Mouse (Mus musculus): Measurements from ENCODE around the gene Mtf1.

The Mtf1 gene

DNA sequence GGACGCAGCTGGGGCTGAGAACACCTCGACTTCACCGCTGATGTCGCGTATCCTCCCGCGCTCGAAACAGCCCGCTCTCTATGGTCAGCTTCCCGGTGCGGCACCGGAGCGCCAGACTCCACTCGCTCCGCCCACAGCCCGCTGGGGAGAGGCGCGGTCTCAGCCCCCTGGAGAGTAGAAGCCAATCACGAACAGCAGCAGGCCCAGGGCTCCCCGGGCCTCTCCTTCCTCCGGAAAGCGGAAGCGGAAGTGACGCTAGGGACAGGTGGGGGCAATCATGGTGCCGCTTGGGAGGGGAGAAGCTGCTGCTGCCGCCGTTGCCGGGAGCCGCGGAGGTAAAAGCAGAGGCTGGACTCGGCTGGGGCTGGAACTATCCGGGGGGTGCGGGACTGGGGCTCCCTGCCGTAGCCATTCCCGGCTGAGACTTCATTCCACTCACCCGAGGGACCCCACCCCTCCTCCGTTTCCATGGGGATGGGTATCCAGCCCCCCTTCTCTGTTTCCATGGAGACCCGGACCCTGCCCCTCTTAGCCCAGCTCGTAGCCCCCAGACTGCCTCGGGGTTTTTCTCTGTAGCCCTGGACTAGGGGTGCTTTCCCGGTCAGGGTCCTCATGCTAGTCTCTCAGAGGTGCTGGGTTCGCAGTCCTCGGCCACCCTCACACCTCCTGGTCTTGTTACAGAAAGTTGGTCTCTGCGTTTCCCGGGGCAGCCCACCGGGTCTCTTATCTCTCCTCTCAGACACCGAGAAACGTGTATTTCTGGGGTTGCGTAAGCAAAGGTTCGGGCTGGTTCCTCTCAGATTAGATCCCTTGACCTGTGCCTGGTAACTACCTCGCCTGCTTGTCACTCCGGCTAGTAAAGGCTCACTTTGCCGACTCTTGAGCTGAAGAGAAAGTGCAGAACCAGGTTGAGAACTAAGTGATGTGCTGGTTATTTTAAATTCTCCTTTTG lies 681 bp downstream of the Mtf1 start:
- DNase-seq (ENCODE audit: low spot score): peak; percentile 98

- DNase-seq (ENCODE audit: low spot score): no peak
Measured at GRCm38 (mm10) chr4:124803406-124803805, 1.5 kb downstream of the Mtf1 start.

DNA sequence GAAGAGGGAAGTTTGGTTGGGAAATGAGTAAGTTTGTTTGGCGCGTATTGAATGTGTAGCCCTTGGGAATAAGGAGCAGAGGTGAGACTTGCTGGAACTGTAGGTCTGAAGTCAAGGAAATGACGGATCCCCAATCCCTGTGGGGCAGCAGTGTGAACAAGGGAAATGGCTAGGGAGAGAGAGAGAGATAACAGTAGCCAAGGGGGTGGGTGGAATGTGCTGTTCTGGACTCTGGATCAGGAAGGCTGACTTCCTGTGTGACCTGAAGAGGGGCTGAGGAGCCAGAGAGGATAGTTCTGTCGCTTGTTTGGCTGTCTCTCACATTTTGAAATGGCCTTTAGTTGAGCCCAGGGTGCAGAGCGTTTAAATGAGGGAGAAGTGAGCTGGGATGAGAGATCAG lies 6.6 kb downstream of the Mtf1 start:
- no peak for DNase-seq (ENCODE audit: low spot score)

DNA sequence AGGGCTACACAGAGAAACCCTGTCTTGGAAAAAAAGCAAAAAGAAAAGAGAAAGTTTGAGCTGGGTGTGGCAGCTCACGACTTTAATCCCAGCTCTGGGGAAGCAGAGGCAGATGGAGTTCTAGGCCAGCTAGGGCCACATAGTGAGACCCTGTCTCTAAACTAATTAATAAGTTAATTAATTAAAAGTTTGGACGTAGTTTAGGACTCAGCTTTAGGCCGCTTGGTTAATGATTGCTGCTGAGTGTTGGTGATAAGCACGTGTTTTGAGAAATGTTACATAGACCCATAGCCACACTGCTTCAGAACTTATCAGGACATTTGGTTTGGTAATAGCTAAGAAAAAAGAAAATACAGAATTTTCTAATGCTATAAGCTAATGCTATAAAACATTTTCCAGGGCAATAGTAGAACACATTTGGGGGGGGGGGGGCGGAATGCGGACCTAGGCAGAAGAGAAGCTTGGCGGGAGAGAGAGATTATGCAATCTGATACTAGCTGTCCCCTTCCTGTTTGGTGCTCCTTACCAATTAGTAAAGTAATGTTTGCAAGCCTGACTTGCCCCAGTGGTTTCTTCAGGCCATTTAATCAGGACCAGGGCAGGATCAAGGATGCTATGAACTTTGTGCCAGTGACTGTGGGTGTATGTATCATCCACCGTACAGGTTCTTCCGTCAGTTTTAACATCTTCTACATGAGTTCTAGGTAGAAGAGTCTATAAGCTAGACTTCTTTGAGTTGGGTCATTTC lies 7.4 kb downstream of the Mtf1 start:
- no peak for DNase-seq (ENCODE audit: low spot score)

DNA sequence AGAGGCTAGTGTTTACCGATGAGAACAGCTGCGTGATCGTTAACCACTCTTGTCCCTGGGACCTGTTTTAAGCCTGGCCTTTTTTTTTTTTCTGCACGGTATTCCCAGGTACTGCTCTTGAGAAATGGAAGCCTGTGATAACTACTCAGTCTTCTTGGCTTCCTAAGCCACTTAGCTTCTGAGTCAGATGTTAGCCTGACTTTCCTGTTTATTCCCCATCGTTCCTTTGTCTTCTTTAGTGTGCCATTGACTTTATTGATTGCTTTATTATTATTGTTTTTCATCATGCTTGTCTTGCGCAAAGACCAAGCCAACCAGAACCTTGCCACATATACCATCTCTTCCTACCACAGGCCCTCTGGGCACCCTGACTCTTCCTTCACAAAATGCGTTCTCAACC lies 8.2 kb downstream of the Mtf1 start:
- DNase-seq (ENCODE audit: low spot score): no peak

- DNase-seq (ENCODE audit: low spot score): peak; percentile 2
Measured at GRCm38 (mm10) chr4:124811347-124811975, 9.6 kb downstream of the Mtf1 start.

GRCm38 (mm10) chr4:124815901-124816300 lies 14.0 kb downstream of the Mtf1 start:
- DNase-seq (ENCODE audit: low spot score): no peak

GRCm38 (mm10) chr4:124817803-124818202 lies 15.9 kb downstream of the Mtf1 start:
- DNase-seq (ENCODE audit: low spot score): peak; percentile 62

DNA sequence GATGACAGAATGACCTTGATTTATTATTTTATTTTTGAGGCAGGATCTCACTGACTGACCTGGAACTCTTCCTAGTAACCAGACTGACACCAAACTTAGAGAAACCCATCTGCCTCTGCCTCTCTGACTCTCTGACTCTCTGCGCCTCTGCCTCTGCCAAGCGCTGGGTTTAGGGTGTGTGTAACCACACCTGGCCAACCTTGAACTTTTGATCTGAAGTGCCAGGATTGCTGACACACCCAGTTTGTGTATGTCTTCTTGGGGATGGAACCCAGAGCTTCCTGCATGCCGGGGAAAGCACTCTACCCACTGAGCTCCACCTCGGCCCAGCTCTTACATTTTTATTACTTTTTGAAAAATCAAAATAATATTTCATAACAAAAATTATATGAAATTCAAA lies 16.9 kb downstream of the Mtf1 start:
- DNase-seq (ENCODE audit: low spot score): no peak

- DNase-seq (ENCODE audit: low spot score): no peak
Measured at GRCm38 (mm10) chr4:124824967-124825366, 23.1 kb downstream of the Mtf1 start.

DNA sequence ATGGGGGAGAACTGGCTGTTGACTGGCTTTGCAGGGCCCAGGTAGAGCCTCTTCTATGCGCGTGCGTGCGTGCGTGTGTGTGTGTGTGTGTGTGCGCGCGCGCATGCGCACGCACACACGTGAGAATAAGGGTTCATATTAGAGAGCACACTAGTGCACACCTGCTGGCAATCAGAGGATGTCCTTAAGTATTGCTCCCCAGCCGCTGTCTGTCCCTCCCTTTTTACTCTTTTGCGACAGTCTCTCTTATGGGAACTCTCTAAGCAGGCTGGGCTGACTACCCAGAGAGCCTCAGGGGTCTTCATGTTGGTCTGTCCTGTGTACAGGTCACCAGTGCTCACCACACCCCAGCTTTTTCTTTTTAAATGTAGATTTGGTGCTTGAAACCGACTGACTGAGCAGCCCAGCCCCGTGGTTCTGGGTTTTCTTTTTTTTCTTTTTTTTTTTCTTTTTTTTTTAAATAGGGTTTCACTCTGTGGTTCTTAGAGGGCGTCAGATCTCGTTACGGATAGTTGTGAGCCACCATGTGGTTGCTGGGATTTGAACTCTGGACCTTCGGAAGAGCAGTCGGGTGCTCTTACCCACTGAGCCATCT lies 23.6 kb downstream of the Mtf1 start:
- no peak for DNase-seq (ENCODE audit: low spot score)

GRCm38 (mm10) chr4:124829671-124830070 lies 27.8 kb downstream of the Mtf1 start:
- DNase-seq (ENCODE audit: low spot score): no peak

DNA sequence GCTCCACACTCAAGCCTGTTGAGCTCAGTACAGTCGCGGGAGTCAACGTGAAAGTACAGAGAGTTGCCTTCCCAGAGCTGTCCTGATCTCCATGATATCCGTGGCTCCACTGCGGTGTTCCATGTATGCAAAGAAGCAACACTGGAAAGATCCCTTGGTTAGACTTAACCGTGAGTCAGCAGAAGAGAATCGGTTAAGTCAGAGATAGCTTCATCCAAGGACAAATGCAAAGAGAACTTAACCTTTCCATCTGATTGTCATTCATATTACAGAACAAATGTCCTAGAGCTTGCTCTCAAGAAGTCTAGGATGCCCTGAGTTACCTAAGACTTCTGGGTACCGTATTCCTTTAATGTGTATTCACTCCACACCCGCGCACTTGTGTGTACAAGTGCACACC lies 30.9 kb downstream of the Mtf1 start:
- no peak for DNase-seq (ENCODE audit: low spot score)

- no peak for DNase-seq (ENCODE audit: low spot score)
Measured at GRCm38 (mm10) chr4:124838035-124838700, 36.3 kb downstream of the Mtf1 start.

DNA sequence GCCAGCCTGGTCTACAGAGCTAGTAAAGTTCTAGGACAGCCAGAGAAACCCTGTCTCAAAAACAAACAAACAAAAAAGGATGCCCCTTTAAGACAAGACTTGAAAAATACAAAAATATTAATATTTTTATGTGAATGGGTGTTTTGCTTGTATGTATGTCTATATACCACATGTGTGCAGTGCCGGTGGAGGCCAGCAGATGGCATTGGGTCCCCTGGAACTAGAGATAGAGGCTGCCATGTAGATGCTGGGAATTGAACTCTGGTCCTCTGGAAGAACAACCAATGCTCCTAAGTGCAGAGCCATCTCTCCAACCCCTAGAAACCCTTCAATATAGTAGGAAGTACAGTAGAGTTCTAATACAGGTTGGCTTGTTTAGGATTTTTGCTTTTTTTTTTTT lies 39.1 kb downstream of the Mtf1 start:
- no peak for DNase-seq (ENCODE audit: low spot score)

GRCm38 (mm10) chr4:124843493-124843892 lies 41.6 kb downstream of the Mtf1 start:
- peak; percentile 66 for DNase-seq (ENCODE audit: low spot score)

- DNase-seq (ENCODE audit: low spot score): peak; percentile 90
Measured at GRCm38 (mm10) chr4:124847573-124847972, 45.7 kb downstream of the Mtf1 start.

- peak; percentile 70 for DNase-seq (ENCODE audit: low spot score)
Measured at GRCm38 (mm10) chr4:124849631-124850260, 47.8 kb downstream of the Mtf1 start.

GRCm38 (mm10) chr4:124850261-124850913 lies 48.5 kb downstream of the Mtf1 start, which contains the start of gene Yrdc:
Gene Yrdc (plus strand): TSS chr4:124850679.
- DNase-seq (ENCODE audit: low spot score): peak; percentile 96

DNA sequence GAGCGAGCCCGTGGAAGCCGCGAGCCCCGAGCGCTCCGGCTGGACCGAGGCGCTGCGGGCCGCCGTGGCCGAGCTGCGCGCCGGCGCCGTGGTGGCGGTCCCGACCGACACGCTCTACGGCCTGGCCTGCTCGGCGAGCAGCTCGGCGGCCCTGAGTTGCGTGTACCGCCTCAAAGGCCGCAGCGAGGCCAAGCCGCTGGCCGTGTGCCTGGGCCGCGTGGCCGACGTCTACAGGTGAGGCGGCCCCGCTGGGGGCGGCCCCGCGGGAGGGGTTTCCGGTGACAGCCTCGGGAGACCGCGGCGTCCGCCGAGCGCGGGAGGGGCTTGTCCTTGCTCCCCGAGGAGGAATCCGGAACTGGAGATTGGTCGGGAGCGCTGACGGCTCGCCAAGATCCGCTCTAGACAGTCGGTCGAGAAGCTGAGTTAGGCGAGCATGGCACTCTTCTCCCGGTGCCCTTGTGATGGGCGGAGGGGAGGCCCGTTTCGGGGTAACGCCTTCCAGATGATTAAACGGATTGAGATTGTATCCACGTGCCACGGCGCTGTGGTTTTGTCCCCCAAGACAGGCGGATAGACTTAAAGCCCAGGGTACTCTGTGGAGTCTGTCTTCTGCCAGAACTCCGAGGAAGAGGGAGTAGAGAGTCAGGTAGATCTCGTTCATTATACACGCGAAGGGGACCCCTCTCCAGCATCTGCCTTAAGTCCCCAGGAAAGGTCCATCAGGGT lies 49.2 kb downstream of the Mtf1 start, which contains the start of gene 1110065P20Rik:
1110065P20Rik (minus strand) TSS at position 264 of the 726 bp plus-strand sequence.
- DNase-seq (ENCODE audit: low spot score): peak; percentile 53
